Mouse (Mus musculus) liver, embryonic 16.5 days (tissue): ENCODE data around the gene Tsga13. TPM values are rescaled to one million over a fixed set of nuclear protein-coding genes. Genes with fewer than 3 reads are reported as not detected.

Experiments used
- ATAC-seq: fragments of 200-750 bp; cut with Nextera tagmentation; 2 replicates; pipeline ENCODE4 v1.8.0; 2017; ENCODE audit warnings: low read depth, mild to moderate bottlenecking, moderate number of reproducible peaks, moderate library complexity
- H3K27ac ChIP-seq: fragments of 300-500 bp; sonication (generic); 2 replicates; pipeline ENCODE4 v1.5.1; 2014; ENCODE audit warnings: mild to moderate bottlenecking, low read length
- H3K27me3 ChIP-seq: fragments of 300-500 bp; sonication (generic); 2 replicates; pipeline ENCODE4 v1.6.1; 2014; ENCODE audit warnings: low read depth, low read length, mixed read lengths; ENCODE audit not compliant: control insufficient read depth, insufficient read depth
- H3K36me3 ChIP-seq: fragments of 300-500 bp; sonication (generic); 2 replicates; pipeline ENCODE4 v1.6.1; 2014; ENCODE audit warnings: mild to moderate bottlenecking; ENCODE audit not compliant: control insufficient read depth, insufficient read depth
- H3K4me1 ChIP-seq: fragments of 300-500 bp; sonication (generic); 2 replicates; pipeline ENCODE4 v1.6.1; 2014; ENCODE audit warnings: low read depth, low read length, mixed read lengths; ENCODE audit not compliant: control insufficient read depth
- H3K4me2 ChIP-seq: fragments of 300-500 bp; sonication (generic); 2 replicates; pipeline ENCODE4 v1.6.1; 2014; ENCODE audit warnings: low read depth, low read length, mixed read lengths
- H3K4me3 ChIP-seq: fragments of 300-500 bp; sonication (generic); 2 replicates; pipeline ENCODE4 v1.5.1; 2014; ENCODE audit warnings: low read depth, mild to moderate bottlenecking, low read length
- H3K9ac ChIP-seq: fragments of 300-500 bp; sonication (generic); 2 replicates; pipeline ENCODE4 v1.6.1; 2014; ENCODE audit warnings: low read depth, low read length
- H3K9me3 ChIP-seq: fragments of 300-500 bp; sonication (generic); replicated peaks from 2 replicates; pipeline ENCODE4 v1.6.1; 2016; ENCODE audit warnings: low read length; ENCODE audit not compliant: control insufficient read depth
- WGBS: fragments of 180-500 bp; shearing (Covaris S2); extraction: QIAGEN DNeasy Blood & Tissue Kit; methylation state at CpG from one replicate; pipeline ENCODE4 v1.1.7; 2014; ENCODE audit not compliant: insufficient replicate concordance; 5-methylcytosine and 5-hydroxymethylcytosine counted together
- polyA plus RNA-seq: library from polyadenylated mRNA; unstranded; fragments of >200 nt; fragmentation: Nextera tagmentation; extraction: Ambion mirVana; gene quantifications from 2 replicates; pipeline ENCODE4 v1.2.1, GENCODE M21; 2015

Gene Tsga13
- polyA plus RNA-seq, 1 experiment from 2014 or later, result not detected

GRCm38 (mm10) chr6:30883491-30883890 lies 31.9 kb downstream of the Tsga13 start:
- Histone ChIP-seq H3K36me3 (no peaks in the 10 kb centered on the region; the same call in 1 of the 2 replicates), H3K27me3 (no peaks in the 10 kb centered on the region), H3K4me2 (no peak overlapping the region), H3K9me3 (no peaks in the 10 kb centered on the region), H3K4me1 (no peaks in the 10 kb centered on the region), H3K9ac (no peak overlapping the region), H3K27ac (no peak overlapping the region), H3K4me3 (no peak overlapping the region)
- WGBS, result 59% methylated on average over 4 of the region's 4 CpGs
- no peak for ATAC-seq

GRCm38 (mm10) chr6:30876661-30877060 lies 38.7 kb downstream of the Tsga13 start:
- no peak overlapping the region for H3K27ac ChIP-seq
- no peaks in the 10 kb centered on the region for H3K4me1 ChIP-seq
- H3K4me3 ChIP-seq, result no peak overlapping the region
- H3K4me2 ChIP-seq, result no peak overlapping the region
- ATAC-seq, result no peak
- peaks cover 3% of the 10 kb centered on the region; the same call in 1 of the 2 replicates for H3K36me3 ChIP-seq
- H3K9ac ChIP-seq, result no peak overlapping the region
- H3K9me3 ChIP-seq, result no peaks in the 10 kb centered on the region
- H3K27me3 ChIP-seq, result no peaks in the 10 kb centered on the region

GRCm38 (mm10) chr6:30866501-30866900 lies 48.9 kb downstream of the Tsga13 start:
- no peak overlapping the region for H3K4me3 ChIP-seq
- H3K27ac ChIP-seq, result no peak overlapping the region
- H3K36me3 ChIP-seq, result no peaks in the 10 kb centered on the region
- H3K27me3 ChIP-seq, result no peaks in the 10 kb centered on the region
- no peak overlapping the region for H3K4me2 ChIP-seq
- H3K9me3 ChIP-seq, result no peaks in the 10 kb centered on the region
- 80% methylated on average over 1 of the region's 1 CpGs for WGBS
- no peak for ATAC-seq
- H3K9ac ChIP-seq, result no peak overlapping the region
- H3K4me1 ChIP-seq, result no peaks in the 10 kb centered on the region

GRCm38 (mm10) chr6:30865031-30865678 lies 50.2 kb downstream of the Tsga13 start:
- Histone ChIP-seq H3K9ac (no peak overlapping the region), H3K9me3 (no peaks in the 10 kb centered on the region), H3K36me3 (no peaks in the 10 kb centered on the region), H3K27ac (no peak overlapping the region), H3K27me3 (no peaks in the 10 kb centered on the region), H3K4me3 (no peak overlapping the region), H3K4me1 (no peaks in the 10 kb centered on the region), H3K4me2 (no peak overlapping the region)
- ATAC-seq, result no peak
- 60% methylated on average over 3 of the region's 3 CpGs for WGBS

GRCm38 (mm10) chr6:30855956-30856355 lies 59.4 kb downstream of the Tsga13 start:
- no peak overlapping the region for H3K9ac ChIP-seq
- H3K9me3 ChIP-seq, result no peaks in the 10 kb centered on the region
- ATAC-seq, result no peak
- no peak overlapping the region for H3K27ac ChIP-seq
- no peak overlapping the region for H3K4me2 ChIP-seq
- H3K4me3 ChIP-seq, result no peak overlapping the region
- 83% methylated on average over 7 of the region's 7 CpGs for WGBS
- H3K27me3 ChIP-seq, result no peaks in the 10 kb centered on the region
- no peaks in the 10 kb centered on the region; the same call in 1 of the 2 replicates for H3K36me3 ChIP-seq
- no peaks in the 10 kb centered on the region for H3K4me1 ChIP-seq

GRCm38 (mm10) chr6:30855205-30855604 lies 60.2 kb downstream of the Tsga13 start:
- 71% methylated on average over 2 of the region's 2 CpGs for WGBS

GRCm38 (mm10) chr6:30849818-30850217 lies 65.6 kb downstream of the Tsga13 start:
- WGBS, result 68% methylated on average over 2 of the region's 2 CpGs
- H3K27me3 ChIP-seq, result no peaks in the 10 kb centered on the region
- ATAC-seq, result no peak
- H3K27ac ChIP-seq, result no peak overlapping the region
- H3K9ac ChIP-seq, result no peak overlapping the region
- no peaks in the 10 kb centered on the region for H3K4me1 ChIP-seq
- no peak overlapping the region for H3K4me3 ChIP-seq
- H3K4me2 ChIP-seq, result no peak overlapping the region
- H3K36me3 ChIP-seq, result no peaks in the 10 kb centered on the region
- H3K9me3 ChIP-seq, result no peaks in the 10 kb centered on the region

More at GRCm38 (mm10) chr6:30855205-30855604, 60.2 kb downstream of the Tsga13 start:
- no peaks in the 10 kb centered on the region for H3K4me1 ChIP-seq
- H3K4me3 ChIP-seq, result no peak overlapping the region
- H3K27ac ChIP-seq, result no peak overlapping the region
- no peak for ATAC-seq
- no peaks in the 10 kb centered on the region; the same call in 1 of the 2 replicates for H3K36me3 ChIP-seq
- H3K9me3 ChIP-seq, result no peaks in the 10 kb centered on the region
- H3K4me2 ChIP-seq, result no peak overlapping the region
- no peak overlapping the region for H3K9ac ChIP-seq
- H3K27me3 ChIP-seq, result no peaks in the 10 kb centered on the region

Other genes with a start within 250 kb of the Tsga13 start
- gene Cep41, start 221.8 kb downstream of the Tsga13 start, polyA plus RNA-seq, result 3.2 and 3.9 TPM in 2 replicates
- gene Mest, start 192.0 kb downstream of the Tsga13 start, polyA plus RNA-seq, result 172 and 190 TPM in 2 replicates
- gene Copg2, start 18.8 kb downstream of the Tsga13 start, polyA plus RNA-seq, result 5.4 and 5.8 TPM in 2 replicates
- gene Klf14, start 43.5 kb upstream of the Tsga13 start, polyA plus RNA-seq, result 0.21 and 0.38 TPM in 2 replicates